Mouse (Mus musculus) skeletal muscle tissue, adult 2 months (tissue): ENCODE results near the gene Mtrf1l.

Experiments used
- DNase-seq: peaks from one replicate; pipeline ENCODE4 v3.0.0-alpha.2; 2012; ENCODE audit warnings: low read depth, low spot score

Gene Mtrf1l

DNA sequence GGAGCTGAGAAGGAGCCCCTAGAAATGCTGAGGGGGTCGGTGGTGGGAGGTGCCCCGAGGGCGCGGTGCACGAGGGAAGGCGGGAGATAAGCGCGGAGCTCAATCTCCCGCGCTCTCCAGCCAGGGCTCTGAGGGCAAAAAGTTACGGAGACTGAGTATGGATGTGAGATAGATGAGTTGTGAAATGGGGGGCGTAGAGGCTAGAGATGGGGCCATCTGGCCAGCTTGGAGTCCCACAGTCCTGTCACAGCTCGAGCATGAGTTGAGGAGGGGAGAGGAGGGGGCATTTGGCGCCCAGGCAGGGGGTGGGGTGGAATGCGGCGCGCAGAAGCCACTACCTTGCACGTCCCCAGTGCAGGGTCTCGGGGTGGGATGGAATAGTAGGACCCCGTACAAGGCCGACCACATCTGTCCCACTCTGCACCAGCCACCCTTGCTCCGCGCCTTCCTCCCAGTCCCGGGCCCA, 19.0 kb downstream of the Mtrf1l start:
- no peak for DNase-seq

DNA sequence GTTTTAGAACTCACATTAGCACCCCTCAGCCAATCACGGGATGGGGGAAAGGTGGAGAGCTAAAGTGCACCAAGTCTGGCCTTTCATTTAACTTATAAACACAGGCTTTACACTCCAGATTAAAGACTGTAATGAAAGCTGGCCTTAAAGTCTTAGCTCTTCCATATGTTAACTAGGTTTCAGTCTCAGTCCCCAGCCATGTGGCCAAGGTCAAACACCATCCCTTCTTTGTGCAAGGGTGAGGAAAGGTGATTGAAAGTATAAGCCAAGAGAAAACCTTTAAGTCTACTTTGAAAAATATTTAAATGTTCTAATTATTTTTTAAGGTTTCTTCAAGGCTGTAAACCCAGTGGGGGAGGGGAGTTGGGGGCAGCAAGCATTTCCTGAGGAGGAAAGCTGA, 20.0 kb downstream of the Mtrf1l start:
- DNase-seq, result no peak

- no peak for DNase-seq
Observed at GRCm38 (mm10) chr10:5802866-5803265, 20.8 kb downstream of the Mtrf1l start.

GRCm38 (mm10) chr10:5800490-5800889, 23.2 kb downstream of the Mtrf1l start:
- no peak for DNase-seq

DNA sequence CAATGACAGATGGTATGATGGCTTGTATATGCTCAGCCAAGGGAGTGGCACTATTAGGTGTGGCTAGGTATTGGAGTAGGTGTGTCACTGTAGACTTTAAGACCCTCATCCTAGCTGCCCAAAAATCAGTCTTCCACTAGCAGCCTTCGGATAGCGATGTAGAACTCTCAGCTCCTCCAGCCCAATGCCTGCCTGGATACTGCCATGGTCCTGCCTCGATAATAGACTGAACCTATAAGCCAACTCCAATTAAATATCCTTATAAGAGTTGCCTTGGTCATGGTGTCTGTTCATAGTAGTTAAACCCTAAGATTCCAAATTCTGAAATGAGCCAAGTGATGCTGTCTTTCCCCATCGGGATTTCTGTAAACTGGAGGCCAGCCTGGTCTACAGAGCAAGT, 25.6 kb downstream of the Mtrf1l start:
- DNase-seq, result no peak

DNA sequence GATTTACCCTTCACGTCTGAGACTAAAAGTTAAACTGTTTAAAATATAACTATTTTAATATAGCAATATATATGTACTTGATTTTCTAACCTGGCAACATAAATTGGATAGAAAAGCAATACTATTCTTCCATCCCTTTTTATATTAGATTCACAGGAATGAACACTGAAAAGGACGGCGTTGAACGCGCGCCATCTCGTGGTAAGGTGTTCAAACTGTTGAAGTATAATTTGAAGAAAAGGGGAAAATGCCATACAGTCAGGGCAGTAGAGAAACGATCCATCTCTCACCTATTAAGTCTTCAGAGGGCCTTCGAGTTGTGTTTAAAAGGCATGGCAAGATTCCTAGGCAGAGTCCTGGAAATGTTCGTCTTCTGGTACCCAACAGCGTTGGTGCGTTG, 33.1 kb downstream of the Mtrf1l start:
- no peak for DNase-seq

DNA sequence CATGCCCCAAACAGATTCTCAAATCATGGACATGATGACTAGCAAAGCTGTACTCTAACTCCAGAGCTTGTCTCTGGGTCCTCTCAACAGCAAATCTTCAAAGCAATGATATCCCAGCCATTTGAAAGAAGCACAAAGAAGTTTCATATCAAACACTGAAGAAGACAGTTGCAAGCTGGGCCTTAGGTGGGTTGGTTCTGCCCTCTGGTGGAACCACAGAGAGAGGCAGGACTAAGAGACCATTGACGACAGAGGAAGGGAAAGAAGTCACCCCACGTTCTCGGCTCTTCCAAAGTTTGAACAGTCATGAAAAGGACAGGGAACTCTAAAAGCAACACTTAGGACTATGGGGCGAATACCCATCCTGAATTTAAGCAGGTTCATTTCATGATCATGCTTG, 36.8 kb downstream of the Mtrf1l start:
- no peak for DNase-seq
